Mouse (Mus musculus) telencephalon, adult 2 months (tissue): ENCODE data around the gene Slc5a10.

Experiments
- DNase-seq: peaks from one replicate; pipeline ENCODE4 v3.0.0-alpha.2; 2011; ENCODE audit warnings: low read depth, low spot score

Gene Slc5a10

DNA sequence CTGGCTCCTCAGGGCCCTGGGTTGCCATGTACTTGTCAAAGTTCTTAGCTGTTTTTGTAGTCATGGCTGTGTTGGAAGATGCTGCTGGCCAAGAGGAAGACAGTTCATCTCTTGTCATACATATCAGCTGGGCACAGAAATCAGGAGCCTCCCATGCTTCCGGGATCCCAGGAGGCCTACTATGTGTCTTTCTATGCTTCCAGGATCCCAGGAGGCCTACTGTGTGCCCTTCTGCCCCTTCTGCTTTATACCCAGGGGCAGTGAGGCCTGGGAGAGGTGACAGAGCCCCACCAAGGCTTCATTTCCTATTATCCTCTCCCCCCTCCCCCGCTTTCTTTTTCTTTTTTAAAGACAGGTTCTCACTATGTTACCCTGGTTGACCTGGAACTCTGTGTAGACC is 15.0 kb downstream of the Slc5a10 start:
- DNase-seq = no peak

DNA sequence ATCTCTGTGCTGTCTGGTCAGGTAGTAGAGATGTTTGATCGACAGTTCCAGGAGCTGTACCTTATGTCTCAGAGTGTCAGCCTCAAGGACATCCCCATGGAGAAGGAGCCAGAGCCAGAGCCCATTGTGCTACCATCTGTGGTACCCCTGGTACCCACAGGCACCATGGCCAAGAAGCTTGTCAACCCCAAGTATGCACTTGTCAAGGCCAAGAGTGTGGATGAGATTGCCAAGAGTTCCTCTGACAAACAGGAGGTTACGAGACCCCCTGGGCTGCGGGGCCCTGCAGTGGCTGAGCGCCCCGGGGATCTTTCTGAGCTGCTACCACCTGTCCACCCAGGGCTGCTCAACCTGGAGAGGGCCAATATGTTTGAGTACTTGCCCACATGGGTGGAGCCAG is 18.1 kb downstream of the Slc5a10 start:
- DNase-seq = no peak

DNA sequence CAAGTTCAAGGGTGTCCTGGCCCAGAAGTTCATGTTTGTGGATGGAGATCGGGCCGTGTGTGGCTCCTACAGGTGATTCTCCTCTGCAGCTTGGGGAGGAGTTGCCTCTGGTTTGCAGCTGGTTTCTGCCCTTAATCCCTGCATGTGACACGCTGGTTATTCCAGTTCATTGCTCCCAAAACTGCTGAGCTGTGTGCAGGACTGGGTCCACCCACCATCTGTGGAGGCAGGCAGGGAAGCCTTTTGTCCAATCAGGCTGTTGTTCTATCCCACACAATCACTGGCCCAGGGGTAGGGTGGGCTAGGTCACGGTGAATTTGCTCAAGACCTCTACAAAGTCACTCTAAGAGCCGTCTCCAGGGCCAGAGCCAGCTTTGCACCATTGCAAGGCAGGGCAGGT is 18.9 kb downstream of the Slc5a10 start:
- DNase-seq = no peak

DNA sequence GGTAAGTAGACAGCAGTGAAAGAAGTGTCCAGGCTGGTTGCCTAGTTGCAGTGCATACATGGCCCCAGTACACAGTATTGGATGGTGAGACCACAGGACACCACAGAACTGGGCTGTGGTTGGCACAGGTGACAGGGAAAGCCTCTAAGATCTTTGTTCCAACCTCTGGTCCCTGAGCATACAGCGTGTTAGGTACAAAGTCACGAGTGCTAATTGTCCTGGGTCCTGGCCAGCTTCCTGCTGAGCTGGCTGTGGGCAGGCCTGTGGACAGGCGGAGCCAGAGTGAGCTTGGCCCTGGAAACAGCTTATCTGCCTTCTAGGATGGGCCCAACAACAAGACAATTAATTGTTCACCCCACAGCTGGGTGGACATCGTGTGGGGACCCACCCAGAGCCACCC is 20.7 kb downstream of the Slc5a10 start:
- DNase-seq = no peak

DNA sequence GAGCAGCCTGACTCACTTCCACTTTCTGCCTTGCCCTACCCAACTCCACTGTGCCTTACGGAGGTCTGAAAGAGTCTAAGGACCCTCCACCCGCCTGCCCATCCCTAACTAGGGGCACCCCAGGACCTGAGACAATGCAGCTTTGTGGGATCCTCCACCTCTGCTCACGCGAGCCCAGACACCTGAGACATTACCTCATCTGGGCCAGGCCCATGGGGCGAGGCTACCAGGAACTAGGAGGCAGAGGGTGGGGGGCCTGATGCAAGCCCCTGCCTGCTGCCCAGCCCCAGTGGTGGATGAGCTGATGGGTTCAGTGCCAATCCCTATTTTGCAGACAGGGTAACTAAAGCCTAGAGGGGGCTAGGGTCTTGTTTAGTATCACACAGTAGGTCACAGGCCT is 21.2 kb downstream of the Slc5a10 start:
- no peak for DNase-seq

DNA sequence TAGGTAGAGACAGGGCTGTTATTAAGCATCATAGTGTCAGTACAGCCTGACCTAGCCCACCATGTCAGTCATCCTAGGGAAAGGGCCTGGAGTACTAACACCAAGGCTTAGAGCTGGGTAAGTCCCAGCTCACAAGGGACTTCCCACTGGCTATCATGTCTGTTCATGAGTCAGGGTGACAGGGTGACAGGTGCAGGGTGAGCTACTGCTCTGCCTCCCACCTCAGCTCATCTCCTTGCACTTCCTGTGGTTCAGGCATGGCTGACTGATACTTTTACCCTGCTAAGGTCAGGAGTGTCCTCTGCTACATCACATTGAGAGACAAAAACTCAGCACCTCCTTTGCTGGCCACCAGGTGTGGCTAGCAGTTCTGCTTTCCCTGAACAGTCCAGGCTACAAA is 21.8 kb downstream of the Slc5a10 start:
- no peak for DNase-seq

DNA sequence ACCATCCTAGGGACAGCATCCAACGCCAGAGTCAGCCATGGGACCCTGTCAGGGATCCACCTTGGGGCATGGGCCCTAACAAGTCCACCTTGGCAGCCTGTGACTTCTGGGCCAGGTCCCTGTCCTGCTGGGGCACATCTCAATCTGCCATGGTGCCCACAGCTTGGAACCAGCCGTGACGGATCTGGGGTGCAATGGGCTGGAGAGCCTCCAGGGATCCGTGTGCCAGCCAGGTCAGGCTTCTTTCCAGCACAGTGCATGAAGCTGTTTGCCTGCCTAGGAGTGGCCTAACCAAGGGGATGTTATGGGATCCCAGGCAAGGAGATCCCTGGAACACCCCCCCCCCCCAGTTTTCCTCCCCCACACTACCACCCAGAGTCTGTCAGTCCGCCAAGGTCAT is 27.6 kb downstream of the Slc5a10 start:
- DNase-seq = no peak

DNA sequence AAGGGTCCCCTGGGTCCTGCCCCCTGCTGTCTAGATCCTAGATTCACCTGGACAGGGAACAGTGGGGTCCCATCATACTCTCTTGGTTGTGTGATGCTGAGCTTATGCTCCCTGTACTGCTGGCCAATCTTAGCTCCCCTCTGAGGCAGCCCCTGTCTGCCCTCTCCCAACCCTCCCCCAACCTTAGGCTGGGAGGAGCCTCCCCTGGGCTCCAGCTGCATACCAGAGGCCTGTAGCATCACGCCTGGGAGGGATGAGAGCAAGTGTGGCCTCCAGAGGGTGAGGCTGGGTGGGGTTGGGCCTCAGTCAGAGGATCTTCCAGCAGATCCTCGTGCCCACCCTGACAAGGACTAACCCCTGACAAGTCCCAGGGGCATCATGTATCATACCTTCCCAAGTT is 33.0 kb downstream of the Slc5a10 start:
- DNase-seq = no peak

DNA sequence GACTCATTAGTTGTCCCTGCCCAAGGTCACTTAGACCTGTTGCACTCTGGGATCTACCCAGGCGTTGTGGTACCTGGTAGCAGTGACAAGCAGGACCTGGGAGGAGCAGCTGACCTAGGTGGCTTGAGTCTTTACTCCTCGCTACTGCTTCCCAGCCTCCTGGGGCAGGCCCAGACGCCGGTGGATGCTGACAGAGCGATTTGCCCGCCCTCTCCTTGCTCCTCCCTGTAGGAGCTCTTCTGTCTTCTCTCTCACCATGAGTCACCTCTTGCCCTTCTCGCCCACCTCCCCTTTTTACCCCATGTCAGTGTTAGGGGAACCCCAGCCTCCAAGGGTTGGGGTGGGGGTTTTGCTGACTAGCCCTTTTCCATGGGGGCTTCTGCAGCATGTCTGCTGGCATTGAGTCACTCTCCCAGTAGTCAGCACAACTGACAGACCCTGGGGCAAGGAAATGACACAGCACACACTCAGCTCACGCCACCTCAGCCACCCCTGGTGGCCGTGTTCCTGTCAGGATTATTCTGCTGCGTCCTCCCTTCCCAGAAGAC is 33.6 kb downstream of the Slc5a10 start:
- no peak for DNase-seq

DNA sequence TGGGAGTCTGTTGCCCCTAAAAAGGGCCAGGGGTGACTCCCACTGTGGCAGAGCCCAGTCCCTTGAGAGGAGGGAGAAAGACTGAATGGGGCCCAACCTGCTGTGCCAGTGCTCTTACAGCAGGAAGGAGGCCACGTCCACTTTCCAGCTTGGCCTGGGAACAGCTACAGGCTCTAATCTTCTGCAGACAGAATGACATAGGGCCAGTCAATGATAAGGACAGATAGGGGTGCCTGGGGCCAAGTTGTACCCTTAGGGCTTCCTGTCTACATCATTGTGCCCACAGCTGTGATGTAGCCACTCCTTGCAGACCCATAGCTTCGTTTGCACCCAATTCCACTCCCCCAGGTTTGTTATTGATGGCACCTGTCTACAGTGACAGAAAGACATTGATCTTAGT is 34.5 kb downstream of the Slc5a10 start:
- DNase-seq = no peak

DNA sequence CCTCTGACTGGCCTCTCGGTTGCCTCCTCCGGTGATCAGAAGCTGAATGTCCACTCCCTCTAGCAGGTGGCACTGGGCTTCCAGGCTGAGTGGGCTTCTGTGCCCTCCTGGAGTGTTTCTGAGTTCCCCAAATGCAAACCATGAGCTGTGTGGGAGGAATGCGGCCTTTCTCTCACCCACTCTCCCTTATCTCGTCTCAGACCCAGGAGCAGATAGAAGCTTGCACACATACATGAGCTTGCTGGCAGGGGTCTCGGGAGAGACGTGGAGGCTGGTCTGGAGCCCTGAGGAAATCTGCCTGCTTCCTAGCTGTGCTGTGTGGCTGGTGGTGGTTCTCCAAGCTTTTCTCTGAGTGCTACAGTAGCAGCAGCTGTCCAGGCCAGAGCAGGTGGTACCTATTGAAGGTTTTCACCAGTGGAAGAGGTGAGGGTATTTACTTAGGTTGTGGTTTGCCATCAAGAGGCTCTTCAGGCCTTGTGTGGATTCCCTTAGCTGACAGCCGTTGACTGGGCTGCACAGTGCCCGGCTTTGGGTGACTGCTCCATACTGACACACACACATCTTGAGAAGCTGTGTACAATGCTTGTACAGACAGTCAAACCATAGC is 35.4 kb downstream of the Slc5a10 start:
- no peak for DNase-seq

DNA sequence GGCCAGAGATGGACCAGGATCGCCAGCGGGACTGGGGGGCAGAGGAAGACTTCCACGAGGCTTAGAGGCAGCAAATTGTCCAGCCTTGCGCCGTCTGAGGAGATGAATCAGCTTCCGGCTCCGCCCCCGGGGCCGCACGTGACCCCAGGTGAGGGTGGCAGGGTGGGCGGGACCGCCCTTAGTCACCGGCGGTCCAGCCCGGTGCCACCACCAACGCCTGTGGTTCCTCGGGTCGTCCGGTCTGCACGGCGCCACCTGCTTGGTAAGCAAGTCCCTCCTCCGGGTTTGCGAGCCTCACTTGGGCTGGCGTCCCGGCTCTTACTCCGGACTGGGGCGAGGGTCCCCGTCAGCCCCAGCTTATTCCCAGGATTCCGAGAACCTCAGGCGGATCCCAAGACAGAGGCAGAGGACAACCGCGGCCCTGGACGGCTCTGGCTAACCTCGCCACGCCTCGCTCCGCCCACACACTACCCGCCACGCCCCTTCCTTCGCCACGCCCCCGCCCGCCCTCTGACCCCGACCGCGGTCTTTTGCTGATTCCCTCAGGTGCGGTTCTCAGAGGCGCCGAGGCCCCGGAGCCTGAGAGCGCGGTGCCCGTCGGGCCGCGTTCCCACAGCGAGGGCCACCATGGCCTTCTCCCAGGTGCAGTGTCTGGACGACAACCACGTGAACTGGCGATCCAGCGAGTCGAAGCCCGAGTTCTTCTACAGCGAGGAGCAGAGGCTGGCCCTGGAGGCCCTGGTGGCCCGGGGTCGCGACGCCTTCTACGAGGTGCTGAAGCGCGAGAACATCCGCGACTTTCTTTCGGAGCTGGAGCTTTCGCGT is 36.5 kb downstream of the Slc5a10 start, which contains the start of gene Fam83g:
Gene Fam83g (plus strand): TSS at position 185 of the 825 bp plus-strand sequence.
- no peak for DNase-seq

DNA sequence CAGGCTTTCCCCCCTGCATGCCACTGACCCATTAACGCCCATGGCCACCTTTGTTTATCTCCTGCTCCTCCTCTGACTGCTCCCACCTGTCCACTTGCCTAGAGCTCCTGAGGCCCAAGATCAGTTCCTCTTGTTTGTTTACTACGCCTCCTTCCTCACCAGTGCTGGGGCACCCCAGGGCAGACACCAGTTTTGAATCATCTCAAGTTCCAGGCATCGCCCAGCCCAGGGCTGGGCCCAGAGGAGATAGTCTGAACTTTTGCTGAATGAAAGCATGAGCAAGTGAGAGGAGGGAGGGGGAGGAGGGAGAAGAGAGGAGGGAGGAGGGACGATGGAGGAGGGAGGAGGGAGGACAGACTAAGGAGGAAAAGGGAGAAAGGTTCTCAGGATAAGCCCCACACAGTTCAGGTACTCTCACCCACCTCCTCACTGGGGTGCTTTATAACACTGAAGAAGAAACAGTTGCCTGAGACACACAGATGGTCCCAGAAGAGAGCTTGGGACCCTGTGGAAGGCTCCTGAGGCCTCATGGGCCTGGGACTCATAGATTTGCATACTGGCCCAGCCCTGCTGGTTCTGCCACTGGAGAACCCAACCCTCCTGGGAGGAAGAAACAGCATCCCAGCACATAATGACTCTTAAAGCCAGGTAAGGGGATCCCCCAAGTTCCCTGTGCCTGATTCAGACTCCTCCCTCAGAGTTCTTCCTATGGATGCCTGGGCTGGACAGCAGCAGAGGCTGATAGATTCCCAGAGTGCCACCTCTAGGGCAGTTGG is 41.3 kb downstream of the Slc5a10 start:
- no peak for DNase-seq

DNA sequence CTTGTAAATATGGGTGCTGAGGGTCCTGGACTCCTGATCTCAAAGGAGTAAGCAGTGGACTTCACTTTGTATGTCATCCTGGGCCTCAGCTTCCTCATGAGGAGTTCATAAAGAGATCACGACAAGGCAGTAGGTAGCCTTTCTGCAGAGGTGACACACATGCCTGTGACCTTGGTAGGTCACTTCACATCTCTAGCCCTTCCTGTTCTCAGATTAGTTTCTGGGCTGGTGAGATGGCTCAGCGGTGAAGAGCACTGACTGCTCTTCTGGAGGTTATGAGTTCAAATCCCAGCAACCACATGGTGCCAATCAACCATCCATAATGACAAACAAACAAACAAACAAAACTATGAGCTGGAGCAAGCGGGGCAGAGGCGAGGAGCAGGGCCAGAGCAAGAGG is 42.9 kb downstream of the Slc5a10 start:
- DNase-seq = no peak

DNA sequence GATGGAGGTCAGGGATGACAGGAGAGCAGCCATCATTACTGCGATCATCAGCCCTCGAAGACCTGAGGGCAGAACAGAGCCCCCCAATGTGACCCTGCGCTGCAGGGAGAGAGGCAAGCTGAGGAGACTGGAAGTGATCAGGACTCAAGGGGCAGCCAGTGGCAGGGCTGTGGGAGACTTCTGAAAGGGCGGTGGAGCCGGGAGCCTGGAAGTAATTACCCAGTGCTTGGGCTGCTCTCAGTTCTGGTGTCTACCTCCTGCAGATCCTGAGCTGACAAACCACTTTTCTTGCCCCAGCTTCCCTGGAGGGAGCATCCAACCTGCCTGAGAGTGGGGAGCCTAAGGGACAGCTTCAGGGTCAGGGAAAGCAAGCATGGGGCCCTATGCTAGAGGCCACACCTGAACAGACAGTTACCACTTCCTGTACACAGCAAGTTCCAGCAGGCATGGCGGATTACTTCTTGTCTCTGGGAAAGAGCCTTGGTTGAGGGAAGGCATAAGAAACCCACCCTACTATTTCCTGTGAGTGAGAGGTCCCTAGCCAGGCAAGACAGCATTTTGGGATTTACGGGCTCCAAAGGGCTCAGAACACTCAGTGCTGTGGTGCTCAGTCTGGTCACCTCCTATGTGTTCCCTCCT is 44.3 kb downstream of the Slc5a10 start:
- no peak for DNase-seq

DNA sequence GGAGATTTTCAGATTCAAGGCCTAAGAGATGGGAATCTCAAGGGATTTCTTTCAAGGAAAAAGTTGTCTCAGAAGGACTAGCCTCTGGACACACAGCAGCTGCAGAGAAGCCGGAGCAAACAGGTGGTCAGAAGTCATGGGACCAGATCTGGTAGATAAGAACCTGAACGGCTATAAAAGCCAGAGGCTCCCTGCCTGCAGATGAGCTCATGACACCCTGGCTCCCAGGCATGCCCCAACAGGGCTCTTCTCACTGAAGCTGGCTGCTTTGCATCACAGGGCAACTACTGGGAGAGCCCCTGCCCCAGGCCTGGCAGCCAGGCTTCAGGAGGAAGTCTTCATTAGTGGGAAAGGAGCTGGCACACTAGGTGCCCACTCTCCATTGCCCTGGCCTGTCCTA is 45.3 kb downstream of the Slc5a10 start:
- DNase-seq = no peak

DNA sequence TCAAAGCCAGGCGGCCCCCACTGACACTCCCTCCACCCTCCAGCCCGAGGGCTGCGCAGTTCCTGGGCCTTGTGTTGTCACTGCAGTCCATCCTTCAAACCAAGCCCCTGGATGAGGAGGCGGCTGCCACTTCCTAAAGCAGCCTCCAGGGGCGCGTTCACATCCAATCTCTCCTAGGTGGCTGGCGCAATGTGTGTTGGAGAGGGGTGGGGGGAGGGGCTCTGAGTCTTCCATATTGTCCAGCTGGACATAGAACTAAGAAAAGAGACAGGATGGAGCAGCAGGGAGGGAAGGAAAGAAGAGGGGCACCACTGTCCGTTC is 45.8 kb downstream of the Slc5a10 start:
- DNase-seq = no peak

DNA sequence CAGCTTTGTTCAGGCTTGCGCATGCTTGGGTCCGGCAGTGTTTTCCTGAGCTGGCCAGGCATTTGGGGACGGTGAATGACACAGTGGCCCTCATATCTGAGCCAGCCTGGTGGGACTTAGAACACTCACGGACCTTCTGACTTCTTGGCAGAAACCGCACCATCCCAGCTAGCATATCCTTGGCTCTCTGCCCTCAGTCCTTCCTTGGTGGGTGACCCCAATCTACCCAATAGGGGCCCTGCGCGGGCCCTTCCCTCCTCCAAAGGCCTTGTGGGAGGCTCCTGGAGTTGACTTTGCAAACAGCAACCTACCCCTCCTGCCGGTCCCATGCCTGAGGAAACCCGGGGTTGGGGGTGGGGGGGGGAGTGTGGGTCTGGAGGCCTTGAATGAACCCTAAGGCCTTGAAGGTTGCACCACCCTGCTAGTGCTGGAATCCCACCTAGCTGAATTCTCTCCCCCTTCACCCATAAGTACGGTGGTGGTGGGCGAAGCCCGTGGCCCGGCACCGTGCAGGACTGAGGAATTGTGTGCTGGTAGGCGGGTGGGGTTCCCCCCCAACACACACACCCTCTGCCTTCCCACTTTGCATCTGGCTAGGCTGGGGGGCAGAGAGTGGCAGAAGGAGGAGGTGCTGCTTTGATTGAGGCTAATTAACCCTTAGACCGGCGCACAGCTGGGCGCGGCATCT is 46.3 kb downstream of the Slc5a10 start:
- DNase-seq = no peak

DNA sequence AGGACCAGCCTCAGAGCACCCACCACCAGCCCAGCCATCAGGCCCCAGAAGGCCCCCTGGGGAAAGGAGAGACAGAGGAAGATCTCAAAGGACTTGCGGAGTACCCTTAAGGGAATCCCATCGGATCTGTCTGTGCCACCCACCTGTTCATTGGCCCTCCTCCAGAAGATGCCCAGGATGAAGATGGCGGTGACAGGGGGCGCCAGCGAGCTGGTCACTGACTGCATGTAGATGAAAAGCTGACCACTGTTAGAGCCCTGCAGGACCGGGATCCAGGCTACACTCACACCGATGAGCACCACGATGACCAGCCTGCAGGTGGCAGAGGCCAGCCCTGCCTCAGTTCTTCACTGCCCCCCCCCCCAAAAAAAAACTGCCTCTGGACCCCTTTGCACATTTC is 46.9 kb downstream of the Slc5a10 start:
- DNase-seq = no peak

DNA sequence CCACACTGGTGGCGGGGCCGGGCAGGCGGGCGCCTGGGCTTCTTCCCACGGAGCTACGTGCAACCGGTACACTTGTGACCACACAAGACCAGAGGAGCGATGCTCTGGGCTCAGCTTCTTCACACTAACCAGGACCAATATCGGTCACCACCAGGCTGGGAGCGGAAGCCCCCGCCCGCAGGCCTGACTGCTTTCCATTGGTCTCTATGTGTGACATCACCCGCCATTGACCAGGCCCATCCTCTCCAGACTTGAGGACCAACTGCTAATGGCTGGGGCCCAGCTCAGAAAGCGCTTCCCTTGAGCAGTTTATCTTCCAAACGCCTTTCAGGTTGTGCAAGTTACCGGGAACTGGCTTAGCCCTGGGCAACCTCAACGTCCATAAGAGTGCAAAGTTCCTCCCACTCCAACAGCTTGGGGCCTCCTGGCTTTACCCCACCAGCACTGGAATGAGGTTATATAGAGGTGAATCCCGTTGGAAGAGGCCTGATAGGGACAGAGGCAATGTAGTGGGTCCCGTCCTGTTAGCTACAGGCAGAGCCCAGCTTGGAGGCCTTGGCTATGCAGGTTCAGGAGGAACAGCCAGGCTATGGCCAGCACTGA is 48.7 kb downstream of the Slc5a10 start:
- no peak for DNase-seq
